Mouse (Mus musculus) CH12.LX (cell line): ENCODE data around the gene Armc5. TPM values are rescaled to one million over a fixed set of nuclear protein-coding genes. Genes with fewer than 3 reads are reported as not detected.

Experiments
- DNase-seq: peaks from one replicate; pipeline ENCODE4 v3.0.0-alpha.2; 2013; ENCODE audit errors: extremely low read depth
- H3K27ac ChIP-seq: 2 replicates; pipeline ENCODE4 v1.5.1; 2012; ENCODE audit warnings: low read depth, mild to moderate bottlenecking, control low read depth, moderate library complexity; ENCODE audit not compliant: insufficient read depth
- H3K27me3 ChIP-seq: replicated peaks from 2 replicates; pipeline ENCODE3; 2012; ENCODE audit warnings: inconsistent platforms
- H3K36me3 ChIP-seq, 2 experiments: replicated peaks in 1 of 2; 2 replicates each; pipeline versions ENCODE3 to v1.6.1; 2012; ENCODE audit warnings: inconsistent platforms in 1 of 2, low read length in 1 of 2, mild to moderate bottlenecking in 1 of 2, mixed read lengths in 1 of 2, moderate library complexity in 1 of 2; ENCODE audit not compliant: control insufficient read depth in 1 of 2, insufficient read depth in 1 of 2
- H3K4me1 ChIP-seq, 2 experiments: 2 replicates each; pipeline ENCODE4 v1.6.1; 2012; ENCODE audit warnings: inconsistent platforms in 1 of 2, moderate library complexity in 1 of 2; ENCODE audit not compliant: insufficient read depth in 2 of 2, control insufficient read depth in 1 of 2
- H3K4me2 ChIP-seq: 2 replicates; pipeline ENCODE4 v1.6.1; 2012; ENCODE audit warnings: low read depth, mild to moderate bottlenecking, control low read depth; ENCODE audit not compliant: poor library complexity, insufficient read depth, severe bottlenecking
- H3K4me3 ChIP-seq, 3 experiments: fragments of 150-350 bp in 1 of 3; sonication (generic) in 1 of 3; replicated peaks in 1 of 3; 2 replicates each; pipeline versions ENCODE3 to v1.5.1; 2011 to 2012; ENCODE audit warnings: low read depth in 2 of 3, low read length in 2 of 3, mild to moderate bottlenecking in 2 of 3, moderate library complexity in 2 of 3, control low read depth in 1 of 3, improper control_type of control experiment in 1 of 3, inconsistent platforms in 1 of 3, mixed read lengths in 1 of 3; ENCODE audit not compliant: poor library complexity in 1 of 3
- H3K79me2 ChIP-seq: replicated peaks from 2 replicates; pipeline ENCODE4 v1.6.1; 2012; ENCODE audit warnings: mild to moderate bottlenecking, moderate library complexity; ENCODE audit not compliant: control insufficient read depth, poor library complexity, insufficient read depth, severe bottlenecking; ENCODE audit errors: extremely low read depth
- H3K9ac ChIP-seq: 2 replicates; pipeline ENCODE4 v1.6.1; 2012; ENCODE audit warnings: low read depth, mild to moderate bottlenecking, control low read depth, moderate library complexity; ENCODE audit not compliant: insufficient read depth
- H3K9me3 ChIP-seq: replicated peaks from 2 replicates; pipeline ENCODE3; 2012; ENCODE audit warnings: low read length, inconsistent platforms, mixed read lengths
- BHLHE40 ChIP-seq: IDR thresholded peaks from 2 replicates; pipeline ENCODE4 v1.6.1; 2011; ENCODE audit warnings: mild to moderate bottlenecking, low read depth, low read length, improper control_type of control experiment
- CHD1 ChIP-seq: IDR thresholded peaks from 2 replicates; pipeline ENCODE4 v1.6.1; 2012; ENCODE audit warnings: low read depth, low read length, improper control_type of control experiment, inconsistent platforms
- CHD2 ChIP-seq: IDR thresholded peaks from 2 replicates; pipeline ENCODE4 v1.6.1; 2011; ENCODE audit warnings: low read length, improper control_type of control experiment
- CTCF ChIP-seq, 2 experiments: IDR thresholded peaks in 1 of 2; conservative IDR thresholded peaks in 1 of 2; 2 replicates each; pipeline ENCODE4 v1.5.1; 2011 to 2012; ENCODE audit warnings: low read depth in 2 of 2, low read length in 2 of 2, improper control_type of control experiment in 1 of 2, inconsistent platforms in 1 of 2, mild to moderate bottlenecking in 1 of 2, moderate library complexity in 1 of 2
- E2F4 ChIP-seq: IDR thresholded peaks from 2 replicates; pipeline ENCODE4 v1.6.1; 2011; ENCODE audit warnings: low read depth, low read length, improper control_type of control experiment; ENCODE audit not compliant: insufficient replicate concordance
- ELF1 ChIP-seq: IDR thresholded peaks from 2 replicates; pipeline ENCODE4 v1.6.1; 2014; ENCODE audit warnings: low read depth, mild to moderate bottlenecking, inconsistent platforms, low read length, improper control_type of control experiment
- EP300 ChIP-seq: IDR thresholded peaks from 2 replicates; pipeline ENCODE4 v1.6.1; 2011; ENCODE audit warnings: low read length, improper control_type of control experiment
- ETS1 ChIP-seq: conservative IDR thresholded peaks from 2 replicates; pipeline ENCODE4 v1.6.1; 2012; ENCODE audit warnings: low read depth, mild to moderate bottlenecking, inconsistent platforms, low read length, improper control_type of control experiment, moderate library complexity
- GABPA ChIP-seq: IDR thresholded peaks from 2 replicates; pipeline ENCODE4 v1.6.1; 2012; ENCODE audit warnings: low read depth, low read length, improper control_type of control experiment, inconsistent platforms; ENCODE audit not compliant: insufficient replicate concordance
- HCFC1 ChIP-seq: IDR thresholded peaks from 2 replicates; pipeline ENCODE4 v1.6.1; 2012; ENCODE audit warnings: low read depth, mild to moderate bottlenecking, inconsistent platforms, low read length, improper control_type of control experiment
- IRF4 ChIP-seq: IDR thresholded peaks from 2 replicates; pipeline ENCODE4 v1.6.1; 2014; ENCODE audit warnings: low read depth, mild to moderate bottlenecking, inconsistent platforms, low read length, improper control_type of control experiment
- JUN ChIP-seq: IDR thresholded peaks from 2 replicates; pipeline ENCODE4 v1.6.1; 2011; ENCODE audit warnings: low read depth, mild to moderate bottlenecking, low read length, improper control_type of control experiment, moderate library complexity; ENCODE audit not compliant: insufficient read depth
- JUND ChIP-seq: conservative IDR thresholded peaks from 2 replicates; pipeline ENCODE4 v1.6.1; 2011; ENCODE audit warnings: low read depth, low read length, improper control_type of control experiment
- KAT2A ChIP-seq: IDR thresholded peaks from 2 replicates; pipeline ENCODE4 v1.6.1; 2012; ENCODE audit warnings: low read length, improper control_type of control experiment, inconsistent platforms; ENCODE audit not compliant: insufficient replicate concordance
- MAFK ChIP-seq: IDR thresholded peaks from 2 replicates; pipeline ENCODE4 v1.6.1; 2011; ENCODE audit warnings: low read length, improper control_type of control experiment; ENCODE audit not compliant: insufficient replicate concordance
- MAX ChIP-seq: IDR thresholded peaks from 2 replicates; pipeline ENCODE4 v1.6.1; 2011; ENCODE audit warnings: low read length, improper control_type of control experiment
- MAZ ChIP-seq: IDR thresholded peaks from 2 replicates; pipeline ENCODE4 v1.6.1; 2012; ENCODE audit warnings: low read depth, mild to moderate bottlenecking, inconsistent platforms, low read length, improper control_type of control experiment, moderate library complexity
- MEF2A ChIP-seq: IDR thresholded peaks from 2 replicates; pipeline ENCODE4 v1.6.1; 2014; ENCODE audit warnings: low read depth, mild to moderate bottlenecking, inconsistent platforms, low read length, improper control_type of control experiment, borderline replicate concordance
- MXI1 ChIP-seq: IDR thresholded peaks from 2 replicates; pipeline ENCODE4 v1.6.1; 2011; ENCODE audit warnings: mild to moderate bottlenecking, low read depth, low read length, improper control_type of control experiment
- MYC ChIP-seq: IDR thresholded peaks from 2 replicates; pipeline ENCODE4 v1.6.1; 2011; ENCODE audit warnings: low read depth, mild to moderate bottlenecking, improper control_type of control experiment, low read length
- NELFE ChIP-seq: IDR thresholded peaks from 2 replicates; pipeline ENCODE4 v1.6.1; 2011; ENCODE audit warnings: low read depth, low read length, improper control_type of control experiment
- NRF1 ChIP-seq: IDR thresholded peaks from 2 replicates; pipeline ENCODE4 v1.6.1; 2014; ENCODE audit warnings: low read depth, mild to moderate bottlenecking, inconsistent platforms, low read length, improper control_type of control experiment, moderate library complexity
- PAX5 ChIP-seq: IDR thresholded peaks from 2 replicates; pipeline ENCODE4 v1.6.1; 2012; ENCODE audit warnings: low read length, inconsistent platforms, mixed read lengths
- POLR2A ChIP-seq: IDR thresholded peaks from 2 replicates; pipeline ENCODE4 v1.6.1; 2011; ENCODE audit warnings: low read depth, mild to moderate bottlenecking, improper control_type of control experiment, low read length
- POLR2AphosphoS2 ChIP-seq: IDR thresholded peaks from 2 replicates; pipeline ENCODE4 v1.6.1; 2011; ENCODE audit warnings: low read depth, low read length, improper control_type of control experiment
- RAD21 ChIP-seq: IDR thresholded peaks from 2 replicates; pipeline ENCODE4 v1.6.1; 2011; ENCODE audit warnings: low read depth, mild to moderate bottlenecking, low read length, improper control_type of control experiment, moderate library complexity
- RCOR1 ChIP-seq: conservative IDR thresholded peaks from 2 replicates; pipeline ENCODE4 v1.6.1; 2012; ENCODE audit warnings: low read depth, mild to moderate bottlenecking, inconsistent platforms, low read length, improper control_type of control experiment
- SMC3 ChIP-seq: IDR thresholded peaks from 2 replicates; pipeline ENCODE4 v1.6.1; 2011; ENCODE audit warnings: low read depth, low read length, improper control_type of control experiment
- TBP ChIP-seq: conservative IDR thresholded peaks from 2 replicates; pipeline ENCODE4 v1.6.1; 2011; ENCODE audit warnings: low read depth, low read length, improper control_type of control experiment
- UBTF ChIP-seq: IDR thresholded peaks from 2 replicates; pipeline ENCODE4 v1.6.1; 2012; ENCODE audit warnings: low read depth, mild to moderate bottlenecking, inconsistent platforms, low read length, improper control_type of control experiment, moderate library complexity
- USF2 ChIP-seq: conservative IDR thresholded peaks from 2 replicates; pipeline ENCODE4 v1.6.1; 2011; ENCODE audit warnings: low read depth, low read length, improper control_type of control experiment
- ZC3H11A ChIP-seq: IDR thresholded peaks from 2 replicates; pipeline ENCODE4 v1.6.1; 2012; ENCODE audit warnings: low read depth, mild to moderate bottlenecking, inconsistent platforms, low read length, improper control_type of control experiment
- dilution Hi-C: fragments of 300-500 bp; cut with MboI; formaldehyde crosslinking; loops from 2 replicates; pipeline ENCODE4 v1.14.3; 2020; ENCODE audit warnings: low sequenced_read_pairs; ENCODE audit not compliant: extremely low pct_unique_long_range_greater_than_20kb, extremely low pct_ligation_motif_present
- in situ Hi-C: fragments of 300-500 bp; cut with MboI; formaldehyde crosslinking; loops from 3 replicates; pipeline ENCODE4 v1.14.3; 2019; ENCODE audit warnings: low sequenced_read_pairs, low pct_ligation_motif_present, low pct_unique_long_range_greater_than_20kb, mixed read lengths
- polyA plus RNA-seq: library from polyadenylated mRNA; unstranded; fragments of >175 nt; gene quantifications from 2 replicates; pipeline ENCODE4 v1.2.1, GENCODE M21; 2012; ENCODE audit warnings: low read depth; ENCODE audit not compliant: insufficient read length
- total RNA-seq, 2 experiments: library from RNA; depleted of rRNA; stranded (reverse); fragments of 300-350 nt in 1 of 2; fragments of >200 nt in 1 of 2; gene quantifications; 2 replicates each; pipeline ENCODE4 v1.2.3; 2012 to 2014

Armc5 gene
- total and polyA plus RNA-seq, 3 experiments = 5.0 to 14.4 (median 11.6) TPM

- TF ChIP-seq E2F4 (peak; percentile 84; the same call in 1 of the 2 replicates), CHD1 (no peak), MXI1 (peak; percentile 54; the same call in 1 of the 2 replicates), SMC3 (no peak), CHD2 (no peak), RAD21 (no peak), TBP (peak; percentile 53; the same call in 1 of the 2 replicates), MYC (peak; percentile 58; the same call in 1 of the 2 replicates), MEF2A (peak; percentile 57), JUN (no peak)
These were observed 1.0 kb downstream of the Armc5 start, which contains the start of gene 9130023H24Rik (continued) for GRCm38 (mm10) chr7:128237927-128238778.

- in situ Hi-C loops (no loop called here), dilution Hi-C loops (no loop called here)
- peak; percentile 77 for DNase-seq
- Histone ChIP-seq H3K4me2 (peak overlapping the region; percentile 72), H3K79me2 (no peaks in the 10 kb centered on the region), H3K27me3 (no peaks in the 10 kb centered on the region), H3K4me1 (peaks cover 16 to 48% of the 10 kb centered on the region in 2 experiments), H3K27ac (no peak overlapping the region; the same call in 1 of the 2 replicates), H3K36me3 (peaks cover 39 to 54% of the 10 kb centered on the region in 2 experiments), H3K9me3 (no peaks in the 10 kb centered on the region), H3K9ac (peak overlapping the region; percentile 73), H3K4me3 (peak overlapping the region; percentile 43 to 82 (median 53))
- TF ChIP-seq PAX5 (no peak), BHLHE40 (no peak), KAT2A (no peak), MAX (no peak), E2F4 (0 out of 2 replicates have a peak, but pooled peaks have one; percentile 38), TBP (no peak), MAZ (no peak), USF2 (no peak), ETS1 (no peak), POLR2A (no peak), NELFE (no peak), IRF4 (no peak), ZC3H11A (no peak), EP300 (no peak), JUND (0 out of 2 replicates have a peak, but pooled peaks have one; percentile 51), NRF1 (no peak), RCOR1 (no peak), MEF2A (peak; percentile 36; the same call in 1 of the 2 replicates), POLR2AphosphoS2 (no peak), RAD21 (peak; percentile 50), CTCF (conservative IDR thresholded peaks at IDR 0.05 in 1 of 2, IDR thresholded peaks at IDR 0.05 in 1 of 2; ENCODE audit: low read depth in 2 of 2, low read length in 2 of 2) (peak; percentile 70 to 75), UBTF (no peak), SMC3 (peak; percentile 45), MAFK (0 out of 2 replicates have a peak, but pooled peaks have one; percentile 27), CHD1 (0 out of 2 replicates have a peak, but pooled peaks have one; percentile 30), GABPA (no peak), ELF1 (0 out of 2 replicates have a peak, but pooled peaks have one; percentile 17), HCFC1 (no peak), MXI1 (no peak)
These were observed 1.8 kb downstream of the Armc5 start for GRCm38 (mm10) chr7:128238991-128239390.
